Mouse (Mus musculus): ENCODE results near the gene Hoxc5. TPM values are rescaled to one million over a fixed set of nuclear protein-coding genes. Genes with fewer than 3 reads are reported as not detected.

Gene Hoxc5
- polyA plus RNA-seq, 1 experiment from 2014 or later, result 0.27 TPM

- Histone ChIP-seq H3K27ac (no peak overlapping the region), H3K9me3 (replicated peaks) (no peaks in the 10 kb centered on the region), H3K4me2 (no peak overlapping the region), H3K27me3 (peaks cover 100% of the 10 kb centered on the region), H3K36me3 (no peaks in the 10 kb centered on the region), H3K4me1 (replicated peaks) (0 out of 2 replicates have a peak, but pooled peaks cover 6% of the 10 kb centered on the region), H3K9ac (no peak overlapping the region), H3K4me3 (replicated peaks) (no peak overlapping the region)
- 2% methylated on average over 12 of the region's 12 CpGs for WGBS (ENCODE audit: insufficient replicate concordance)
- ATAC-seq (ENCODE audit: low read depth) (no peak), DNase-seq (no peak)
These were observed 16.5 kb downstream of the Hoxc5 start for GRCm38 (mm10) chr15:102983716-102984115.

GRCm38 (mm10) chr15:102984521-102984920 lies 17.3 kb downstream of the Hoxc5 start:
- H3K36me3 ChIP-seq, result no peaks in the 10 kb centered on the region
- H3K27ac ChIP-seq, result no peak overlapping the region
- H3K4me2 ChIP-seq, result no peak overlapping the region
- H3K27me3 ChIP-seq, result peaks cover 100% of the 10 kb centered on the region
- 7% methylated on average over 10 of the region's 10 CpGs for WGBS (ENCODE audit: insufficient replicate concordance)
- no peak overlapping the region for H3K4me3 ChIP-seq (replicated peaks)
- no peak for ATAC-seq (ENCODE audit: low read depth)
- no peaks in the 10 kb centered on the region for H3K9me3 ChIP-seq (replicated peaks)
- 0 out of 2 replicates have a peak, but pooled peaks cover 6% of the 10 kb centered on the region for H3K4me1 ChIP-seq (replicated peaks)
- DNase-seq, result no peak
- H3K9ac ChIP-seq, result no peak overlapping the region

GRCm38 (mm10) chr15:102984925-102985324 lies 17.7 kb downstream of the Hoxc5 start:
- no peak overlapping the region for H3K4me2 ChIP-seq
- no peaks in the 10 kb centered on the region for H3K9me3 ChIP-seq (replicated peaks)
- ATAC-seq (ENCODE audit: low read depth) (no peak), DNase-seq (no peak)
- H3K4me1 ChIP-seq (replicated peaks), result 0 out of 2 replicates have a peak, but pooled peaks cover 6% of the 10 kb centered on the region
- H3K9ac ChIP-seq, result no peak overlapping the region
- no peak overlapping the region for H3K27ac ChIP-seq
- no peaks in the 10 kb centered on the region for H3K36me3 ChIP-seq
- WGBS (ENCODE audit: insufficient replicate concordance), result 8% methylated on average over 3 of the region's 3 CpGs
- no peak overlapping the region for H3K4me3 ChIP-seq (replicated peaks)
- H3K27me3 ChIP-seq, result peaks cover 100% of the 10 kb centered on the region

GRCm38 (mm10) chr15:102987124-102987833 lies 20.0 kb downstream of the Hoxc5 start:
- Histone ChIP-seq H3K4me2 (no peak overlapping the region), H3K4me1 (replicated peaks) (no peaks in the 10 kb centered on the region), H3K9me3 (replicated peaks) (no peaks in the 10 kb centered on the region), H3K9ac (no peak overlapping the region), H3K27ac (no peak overlapping the region), H3K4me3 (replicated peaks) (no peak overlapping the region), H3K36me3 (no peaks in the 10 kb centered on the region), H3K27me3 (peaks cover 99% of the 10 kb centered on the region)
- ATAC-seq (ENCODE audit: low read depth) (no peak), DNase-seq (peak; percentile 55)
- 4% methylated on average over 21 of the region's 21 CpGs for WGBS (ENCODE audit: insufficient replicate concordance)

- DNase-seq (no peak), ATAC-seq (ENCODE audit: low read depth) (no peak)
- H3K27ac ChIP-seq, result no peak overlapping the region
- H3K4me2 ChIP-seq, result no peak overlapping the region
- no peaks in the 10 kb centered on the region for H3K4me1 ChIP-seq (replicated peaks)
- H3K9me3 ChIP-seq (replicated peaks), result no peaks in the 10 kb centered on the region
- H3K4me3 ChIP-seq (replicated peaks), result no peak overlapping the region
- no peak overlapping the region for H3K9ac ChIP-seq
- peaks cover 99% of the 10 kb centered on the region for H3K27me3 ChIP-seq
- 21% methylated on average over 5 of the region's 5 CpGs for WGBS (ENCODE audit: insufficient replicate concordance)
- no peaks in the 10 kb centered on the region for H3K36me3 ChIP-seq
These were observed 20.8 kb downstream of the Hoxc5 start for GRCm38 (mm10) chr15:102988078-102988477.

GRCm38 (mm10) chr15:102990461-102991397 lies 23.5 kb downstream of the Hoxc5 start, which contains the start of gene Hoxc8:
Gene Hoxc8, plus strand, starts transcription at chr15:102990607.
- Histone ChIP-seq H3K4me2 (no peak within 1 kb of the TSS), H3K27ac (no peak within 1 kb of the TSS), H3K4me1 (replicated peaks) (no peaks in the 10 kb centered on the region), H3K9me3 (replicated peaks) (no peaks in the 10 kb centered on the region), H3K9ac (no peak within 1 kb of the TSS), H3K36me3 (no peaks in the 10 kb centered on the region), H3K27me3 (peaks cover 98% of the 10 kb centered on the region), H3K4me3 (replicated peaks) (no peak within 1 kb of the TSS)
- DNase-seq (no peak), ATAC-seq (ENCODE audit: low read depth) (no peak)
- whole genome bisulfite sequencing (ENCODE audit: insufficient replicate concordance), result 3% methylated on average over 69 of the region's 69 CpGs

GRCm38 (mm10) chr15:102991782-102992181 lies 24.5 kb downstream of the Hoxc5 start:
- no peak for DNase-seq
- peaks cover 98% of the 10 kb centered on the region for H3K27me3 ChIP-seq
- no peak overlapping the region for H3K27ac ChIP-seq
- H3K4me3 ChIP-seq (replicated peaks), result no peak overlapping the region
- no peak overlapping the region for H3K4me2 ChIP-seq
- no peaks in the 10 kb centered on the region for H3K4me1 ChIP-seq (replicated peaks)
- WGBS (ENCODE audit: insufficient replicate concordance), result 2% methylated on average over 7 of the region's 7 CpGs
- H3K36me3 ChIP-seq, result no peaks in the 10 kb centered on the region
- no peak overlapping the region for H3K9ac ChIP-seq
- ATAC-seq (ENCODE audit: low read depth), result no peak
- no peaks in the 10 kb centered on the region for H3K9me3 ChIP-seq (replicated peaks)

- no peak overlapping the region for H3K4me3 ChIP-seq (replicated peaks)
These were observed 25.0 kb downstream of the Hoxc5 start for GRCm38 (mm10) chr15:102992206-102992605.

GRCm38 (mm10) chr15:102992863-102993262 lies 25.6 kb downstream of the Hoxc5 start:
- Histone ChIP-seq H3K4me3 (replicated peaks) (no peak overlapping the region), H3K9ac (no peak overlapping the region), H3K27me3 (peaks cover 98% of the 10 kb centered on the region), H3K27ac (no peak overlapping the region), H3K4me1 (replicated peaks) (no peaks in the 10 kb centered on the region), H3K9me3 (replicated peaks) (no peaks in the 10 kb centered on the region), H3K36me3 (no peaks in the 10 kb centered on the region), H3K4me2 (no peak overlapping the region)
- ATAC-seq (ENCODE audit: low read depth) (no peak), DNase-seq (no peak)
- WGBS (ENCODE audit: insufficient replicate concordance), result 0% methylated on average over 3 of the region's 3 CpGs

More at GRCm38 (mm10) chr15:102992206-102992605, 25.0 kb downstream of the Hoxc5 start:
- DNase-seq (no peak), ATAC-seq (ENCODE audit: low read depth) (no peak)
- WGBS (ENCODE audit: insufficient replicate concordance), result 2% methylated on average over 11 of the region's 11 CpGs
- Histone ChIP-seq H3K36me3 (no peaks in the 10 kb centered on the region), H3K4me2 (no peak overlapping the region), H3K9me3 (replicated peaks) (no peaks in the 10 kb centered on the region), H3K4me1 (replicated peaks) (no peaks in the 10 kb centered on the region), H3K9ac (no peak overlapping the region), H3K27me3 (peaks cover 98% of the 10 kb centered on the region), H3K27ac (no peak overlapping the region)

GRCm38 (mm10) chr15:102996548-102996947 lies 29.3 kb downstream of the Hoxc5 start:
- H3K4me3 ChIP-seq (replicated peaks), result no peak overlapping the region
- no peak for DNase-seq
- no peak for ATAC-seq (ENCODE audit: low read depth)
- H3K27me3 ChIP-seq, result peaks cover 99% of the 10 kb centered on the region
- 4% methylated on average over 9 of the region's 9 CpGs for WGBS (ENCODE audit: insufficient replicate concordance)
- H3K4me1 ChIP-seq (replicated peaks), result peaks cover 9% of the 10 kb centered on the region
- no peaks in the 10 kb centered on the region for H3K36me3 ChIP-seq
- no peak overlapping the region for H3K9ac ChIP-seq
- H3K9me3 ChIP-seq (replicated peaks), result no peaks in the 10 kb centered on the region
- H3K4me2 ChIP-seq, result no peak overlapping the region
- H3K27ac ChIP-seq, result no peak overlapping the region

GRCm38 (mm10) chr15:102997431-102997830 lies 30.2 kb downstream of the Hoxc5 start:
- Histone ChIP-seq H3K27ac (no peak overlapping the region), H3K4me3 (replicated peaks) (no peak overlapping the region)

More at GRCm38 (mm10) chr15:102997431-102997830, 30.2 kb downstream of the Hoxc5 start:
- Histone ChIP-seq H3K27me3 (peaks cover 99% of the 10 kb centered on the region), H3K4me1 (replicated peaks) (peaks cover 9% of the 10 kb centered on the region), H3K4me2 (no peak overlapping the region), H3K36me3 (no peaks in the 10 kb centered on the region), H3K9me3 (replicated peaks) (no peaks in the 10 kb centered on the region), H3K9ac (no peak overlapping the region)
- DNase-seq (no peak), ATAC-seq (ENCODE audit: low read depth) (no peak)
- WGBS (ENCODE audit: insufficient replicate concordance), result 1% methylated on average over 3 of the region's 3 CpGs
